Mouse (Mus musculus): ENCODE results near the gene Ttll5.

The Ttll5 gene

DNA sequence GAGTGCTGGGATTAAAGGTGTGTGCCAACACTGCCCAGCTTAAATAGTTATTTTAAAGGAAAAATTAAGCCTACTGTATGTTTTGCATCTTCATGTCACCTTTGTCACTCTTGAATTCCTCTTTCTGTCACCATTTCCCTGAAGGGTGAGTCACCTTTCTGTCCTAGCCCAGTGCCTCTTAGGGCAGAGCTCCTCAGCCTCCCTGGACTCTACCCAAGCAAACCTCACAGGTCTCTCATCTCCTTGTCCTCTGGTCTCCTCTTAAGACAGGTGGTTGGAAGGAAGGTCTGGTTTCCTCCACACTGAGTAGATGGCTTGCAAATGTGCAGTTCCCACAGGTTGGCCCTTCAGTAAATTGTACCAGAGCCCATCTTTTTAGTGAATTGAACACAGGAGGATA, 143.4 kb downstream of the Ttll5 start:
- DNase-seq (ENCODE audit: low read depth, low spot score) = no peak

DNA sequence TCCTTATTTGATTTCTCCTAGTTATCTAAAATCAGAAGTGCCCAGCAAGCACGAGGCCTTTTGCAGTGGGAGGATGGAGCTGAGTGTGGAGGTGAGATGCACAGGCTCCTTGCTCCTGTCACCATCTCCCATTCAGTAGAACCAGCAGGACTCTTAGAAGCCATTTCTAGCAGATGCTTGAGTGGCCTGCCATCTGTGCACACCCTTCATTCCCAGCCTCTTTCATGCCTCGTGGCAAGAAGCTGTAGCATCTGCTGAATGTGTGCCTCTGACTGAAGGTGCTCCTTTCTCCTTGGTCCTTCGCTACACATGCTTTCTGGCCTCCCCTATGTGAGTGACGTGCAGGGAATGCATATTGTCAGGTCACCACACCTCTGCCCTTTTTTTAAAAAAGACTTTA, 143.9 kb downstream of the Ttll5 start:
- DNase-seq (ENCODE audit: low read depth, low spot score) = no peak

DNA sequence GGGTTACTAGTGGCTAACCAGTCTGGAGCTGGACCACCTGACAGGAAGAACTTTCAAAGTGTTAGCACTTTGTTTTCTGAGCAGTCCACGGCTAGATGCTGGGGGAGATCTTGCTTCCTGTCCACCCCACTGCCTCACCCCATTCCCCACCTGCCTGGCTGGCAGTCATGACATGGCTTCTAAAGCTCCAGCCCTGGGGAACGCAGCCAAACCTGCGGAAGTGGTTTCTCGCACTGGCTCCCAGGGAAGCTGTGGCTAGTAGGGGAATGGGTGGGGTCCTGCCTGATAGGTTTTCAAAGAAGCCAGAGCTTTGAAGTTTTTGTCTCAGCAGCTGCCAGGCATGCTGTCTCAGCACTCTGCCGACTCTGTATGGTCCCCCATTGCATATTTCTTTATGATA, 145.1 kb downstream of the Ttll5 start:
- DNase-seq (ENCODE audit: low read depth, low spot score) = no peak

DNA sequence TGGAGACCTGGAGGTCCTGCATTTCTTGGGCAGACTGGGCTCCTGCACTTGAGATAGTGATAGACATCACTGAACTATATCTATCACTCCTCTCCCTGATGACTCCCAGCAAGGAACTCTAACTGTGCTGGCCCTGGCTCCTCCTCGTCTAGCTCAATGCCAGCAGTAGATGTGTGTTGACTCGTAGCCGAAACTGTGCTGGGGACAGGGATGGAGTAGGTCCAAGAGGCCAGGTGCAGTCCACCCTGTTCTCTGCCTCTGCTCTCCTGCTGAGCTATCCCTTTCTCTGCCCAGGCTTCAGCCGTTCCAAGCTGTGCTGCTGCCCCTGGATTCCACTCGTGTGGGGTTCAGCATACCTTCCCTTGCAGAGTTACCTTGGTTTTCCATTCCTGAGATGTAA, 145.7 kb downstream of the Ttll5 start:
- no peak for DNase-seq (ENCODE audit: low read depth, low spot score)

DNA sequence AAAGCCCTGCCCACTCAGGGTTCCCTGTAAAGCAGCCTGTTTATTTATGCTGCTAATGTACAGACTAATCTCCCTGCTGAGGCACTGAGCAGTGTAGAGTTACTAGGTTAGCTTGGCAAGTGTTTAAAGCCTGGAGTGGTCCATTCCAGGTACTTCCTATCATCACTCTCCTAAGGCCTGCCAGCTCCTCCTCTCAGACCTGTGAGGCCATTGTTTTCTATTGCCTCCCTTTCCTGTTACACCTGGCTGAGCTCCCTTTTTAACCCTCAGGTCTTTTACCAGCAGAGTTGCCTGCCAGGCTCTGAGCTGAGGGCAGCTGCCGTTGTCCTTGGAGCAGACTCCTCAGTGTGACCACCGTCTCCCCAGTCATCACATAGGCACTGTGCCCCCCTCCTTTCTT, 146.3 kb downstream of the Ttll5 start:
- DNase-seq (ENCODE audit: low read depth, low spot score) = no peak

DNA sequence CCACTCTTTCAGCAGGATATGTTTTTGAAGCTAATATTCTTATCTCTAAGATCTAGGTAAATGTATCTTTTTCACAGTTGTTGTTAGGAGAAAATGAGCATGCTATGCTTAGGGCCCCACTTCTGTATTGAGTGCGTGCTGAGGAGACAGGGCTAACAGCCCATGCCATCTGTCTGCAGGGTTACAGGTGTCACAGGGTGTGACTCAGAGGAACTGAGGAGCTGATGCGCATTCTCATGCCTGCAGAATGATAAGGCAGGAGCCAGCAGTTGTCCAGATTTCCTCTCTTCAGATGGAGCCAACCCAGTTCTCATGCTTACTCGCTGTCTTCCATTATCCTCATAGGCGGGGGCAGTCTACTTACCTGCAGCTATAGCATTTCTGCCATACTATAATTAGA, 147.2 kb downstream of the Ttll5 start:
- DNase-seq (ENCODE audit: low read depth, low spot score) = no peak

DNA sequence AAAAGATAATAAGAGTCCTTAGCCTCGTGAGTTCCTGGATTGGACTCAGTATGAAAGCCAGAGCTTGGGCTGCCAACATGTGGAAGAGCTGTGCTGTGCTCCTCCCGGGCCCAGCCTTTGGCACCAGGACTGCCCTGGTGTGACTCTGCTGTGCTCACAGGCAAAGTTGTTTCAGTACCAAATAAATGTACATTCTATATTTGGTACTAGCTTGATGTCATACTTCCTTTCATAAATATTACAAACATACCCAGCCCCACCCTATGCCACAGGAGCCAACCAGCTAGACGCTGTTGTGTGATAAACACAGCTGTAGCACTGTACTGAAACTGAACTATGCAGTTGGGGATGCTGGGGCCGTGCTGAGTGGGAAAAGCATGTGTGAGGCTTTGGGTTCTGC, 149.1 kb downstream of the Ttll5 start:
- no peak for DNase-seq (ENCODE audit: low read depth, low spot score)

DNA sequence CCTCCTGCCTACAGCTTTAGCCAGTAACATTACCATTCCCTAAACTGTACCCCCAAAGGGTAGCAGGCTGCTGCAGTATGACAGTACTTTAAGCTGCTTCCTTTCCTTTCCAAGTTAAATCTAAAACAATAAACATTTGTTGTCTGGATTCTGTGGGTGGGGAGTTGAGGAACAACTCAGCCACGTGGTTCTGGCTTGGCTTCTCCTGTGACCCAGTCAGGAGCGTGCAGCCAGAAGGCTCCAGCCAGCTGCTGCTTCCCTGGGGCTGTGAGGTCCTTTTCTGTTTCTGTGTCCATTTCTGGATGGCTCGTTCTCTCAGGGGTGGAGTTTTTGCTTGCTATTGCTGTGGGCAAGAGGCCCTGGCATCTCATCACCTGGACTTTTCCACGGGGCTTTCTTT, 149.6 kb downstream of the Ttll5 start:
- no peak for DNase-seq (ENCODE audit: low read depth, low spot score)

DNA sequence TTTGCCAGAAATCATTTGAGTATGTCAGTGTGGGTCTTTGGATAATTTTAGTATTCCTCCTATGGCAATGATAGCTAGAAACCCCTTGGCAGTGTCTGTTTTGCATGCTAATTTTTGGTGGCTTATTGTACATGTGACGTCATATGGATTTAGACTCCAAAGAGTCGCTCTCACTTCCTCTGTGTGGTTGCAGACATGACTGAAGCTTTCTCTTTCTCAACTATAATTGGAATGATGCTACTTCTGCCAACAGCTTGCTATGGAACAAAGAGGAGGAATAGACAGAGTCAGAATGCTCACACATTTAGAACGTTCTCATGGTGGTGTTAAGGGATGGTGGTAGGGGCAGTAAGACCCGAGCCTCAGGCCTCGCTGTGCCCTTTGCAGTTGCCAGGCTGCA, 155.5 kb downstream of the Ttll5 start:
- no peak for DNase-seq (ENCODE audit: low read depth, low spot score)

DNA sequence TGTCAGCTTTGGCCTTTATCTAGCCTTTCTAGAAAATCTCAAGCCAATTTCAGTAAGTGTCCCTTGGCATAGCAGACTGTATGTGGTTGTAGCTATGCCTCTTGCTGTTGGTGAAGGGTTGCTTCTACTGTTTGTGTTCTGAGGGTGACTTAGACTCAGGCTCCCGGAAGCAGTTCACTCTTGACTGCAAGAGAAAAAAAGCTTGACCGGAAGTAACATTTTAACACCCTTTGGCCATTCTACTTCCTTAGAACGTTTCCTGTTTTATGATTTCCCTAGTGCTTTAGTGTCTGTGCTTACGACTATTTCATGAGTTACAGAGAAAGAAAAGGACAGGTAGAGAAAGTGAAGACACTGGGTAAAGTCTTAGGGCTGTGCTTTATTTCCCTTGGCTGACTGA, 161.1 kb downstream of the Ttll5 start:
- DNase-seq (ENCODE audit: low read depth, low spot score) = no peak

DNA sequence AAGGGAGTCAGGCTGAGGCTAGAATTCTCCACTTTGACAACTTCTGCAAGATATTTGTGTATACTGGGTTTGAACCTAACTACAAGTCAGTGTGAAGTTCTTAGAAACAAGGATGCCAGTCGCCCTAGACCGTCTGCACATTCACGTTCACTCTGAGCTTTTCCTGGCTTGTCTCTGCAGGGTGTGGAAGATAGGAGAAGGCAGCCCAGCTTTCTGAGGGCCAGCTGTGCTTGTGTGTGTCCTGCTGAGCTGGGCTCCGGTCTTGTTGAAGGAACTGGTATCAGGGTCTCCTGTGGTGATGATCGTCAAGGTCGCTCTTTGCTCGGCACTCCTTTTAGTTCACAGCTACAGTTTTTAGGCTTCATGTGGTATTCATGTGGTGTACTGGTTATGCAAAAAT, 161.6 kb downstream of the Ttll5 start:
- no peak for DNase-seq (ENCODE audit: low read depth, low spot score)

DNA sequence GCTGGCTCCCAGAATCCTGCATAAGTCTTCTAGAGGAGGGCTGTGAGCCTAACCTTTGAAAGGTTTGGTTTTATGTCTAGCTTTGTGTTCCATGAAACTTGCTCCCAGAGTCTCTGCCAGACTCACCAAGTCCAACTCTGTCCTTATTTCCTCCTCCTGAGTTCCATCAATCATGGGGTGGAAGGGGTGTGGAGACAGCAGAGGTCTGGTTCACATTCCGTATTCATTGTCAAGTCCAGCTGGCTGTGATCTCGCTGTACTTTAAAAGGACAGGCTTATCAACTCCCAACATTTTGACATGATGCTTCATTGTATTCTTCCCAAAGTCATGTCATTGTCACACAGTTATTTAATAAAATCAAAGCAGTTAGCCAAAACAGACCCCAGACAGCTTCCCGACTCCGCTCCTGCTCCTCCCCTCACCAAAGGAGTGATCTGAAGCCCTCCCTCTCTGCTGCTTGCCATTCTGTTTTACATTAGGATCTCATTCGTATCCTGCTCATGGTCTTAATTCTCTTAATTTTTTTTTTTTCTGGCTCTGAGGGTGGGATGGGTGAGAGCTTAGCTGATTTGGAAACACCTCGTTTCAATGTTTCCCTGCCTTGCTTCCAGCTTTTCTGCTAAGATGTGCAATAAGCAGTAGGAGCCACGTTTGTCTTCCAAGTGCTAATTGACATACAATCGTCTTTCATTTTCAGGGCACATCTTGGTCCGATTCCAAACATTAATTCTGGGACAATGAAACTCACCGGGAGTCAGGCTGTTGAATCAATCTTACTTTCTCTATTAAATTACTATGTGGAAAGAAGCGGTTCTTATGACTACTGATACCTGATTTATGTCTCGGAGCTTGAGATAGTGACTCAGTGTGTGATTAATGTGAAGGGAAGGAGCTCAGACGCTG, 162.3 kb downstream of the Ttll5 start:
- no peak for DNase-seq (ENCODE audit: low read depth, low spot score)

DNA sequence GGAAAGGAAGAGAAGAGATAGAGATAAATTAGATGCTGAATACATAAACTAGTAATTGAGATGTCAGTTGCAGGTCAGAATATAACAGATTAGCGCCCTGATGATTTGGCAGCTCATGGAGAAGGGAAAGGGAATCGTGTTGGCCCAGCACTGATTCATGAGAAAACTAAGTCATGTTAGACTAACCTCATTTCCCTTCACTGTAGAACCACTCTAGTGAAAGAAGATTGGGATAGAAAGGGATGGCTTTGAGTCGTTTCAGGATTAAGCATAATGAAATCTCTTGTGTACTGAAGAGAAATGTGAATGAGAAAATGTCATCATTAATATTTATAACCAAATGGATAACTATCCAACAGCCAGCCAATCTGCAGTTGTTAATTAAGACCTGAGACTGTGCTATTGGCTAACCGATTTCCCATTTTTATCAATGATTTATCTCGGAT, 163.0 kb downstream of the Ttll5 start:
- no peak for DNase-seq (ENCODE audit: low read depth, low spot score)

DNA sequence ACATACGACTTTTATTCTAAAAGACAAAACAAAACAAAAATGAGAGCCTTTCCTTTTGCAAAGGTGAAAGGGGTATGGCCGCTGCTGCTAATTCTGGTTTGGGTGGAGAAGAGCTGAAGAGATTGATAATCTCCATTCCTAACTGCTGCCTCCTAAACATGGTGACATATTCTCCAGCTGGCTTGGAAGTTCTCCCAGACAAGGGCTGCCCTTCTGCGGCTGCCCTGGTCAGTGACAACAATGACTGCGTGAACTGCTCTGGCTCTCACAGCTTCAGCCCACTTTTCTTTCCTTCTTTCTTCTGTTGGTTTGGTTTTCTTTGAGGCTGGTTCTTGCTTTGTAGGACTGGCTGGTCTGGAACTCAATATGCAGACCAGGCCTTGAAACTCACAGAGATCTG, 163.7 kb downstream of the Ttll5 start:
- DNase-seq (ENCODE audit: low read depth, low spot score) = no peak

DNA sequence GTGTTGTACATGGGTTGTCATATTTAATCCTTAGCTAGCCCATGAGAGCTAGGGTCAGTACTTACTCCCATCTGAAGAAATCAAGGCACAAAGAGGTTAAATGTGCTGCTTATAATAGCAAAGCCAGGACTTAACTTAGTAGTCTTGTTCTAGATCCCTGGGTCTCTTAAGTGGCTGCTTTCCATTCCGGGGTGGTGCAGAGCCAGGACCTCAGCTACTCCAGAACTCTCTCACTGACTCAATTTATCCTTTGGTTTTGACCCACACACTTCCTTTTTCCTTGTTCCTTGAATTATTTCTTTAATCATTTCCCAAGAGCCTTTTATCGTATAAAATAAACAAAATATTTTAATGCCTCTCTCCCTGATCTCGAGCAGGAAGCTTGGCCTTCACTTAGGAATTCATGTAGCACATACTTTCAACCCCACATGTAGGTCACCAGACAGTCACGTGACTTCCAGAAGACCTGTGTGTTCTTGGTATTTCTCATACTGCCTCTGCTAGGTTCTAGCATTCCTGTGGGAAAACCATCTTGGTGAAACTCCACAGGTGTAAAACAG, 164.4 kb downstream of the Ttll5 start:
- DNase-seq (ENCODE audit: low read depth, low spot score) = no peak

DNA sequence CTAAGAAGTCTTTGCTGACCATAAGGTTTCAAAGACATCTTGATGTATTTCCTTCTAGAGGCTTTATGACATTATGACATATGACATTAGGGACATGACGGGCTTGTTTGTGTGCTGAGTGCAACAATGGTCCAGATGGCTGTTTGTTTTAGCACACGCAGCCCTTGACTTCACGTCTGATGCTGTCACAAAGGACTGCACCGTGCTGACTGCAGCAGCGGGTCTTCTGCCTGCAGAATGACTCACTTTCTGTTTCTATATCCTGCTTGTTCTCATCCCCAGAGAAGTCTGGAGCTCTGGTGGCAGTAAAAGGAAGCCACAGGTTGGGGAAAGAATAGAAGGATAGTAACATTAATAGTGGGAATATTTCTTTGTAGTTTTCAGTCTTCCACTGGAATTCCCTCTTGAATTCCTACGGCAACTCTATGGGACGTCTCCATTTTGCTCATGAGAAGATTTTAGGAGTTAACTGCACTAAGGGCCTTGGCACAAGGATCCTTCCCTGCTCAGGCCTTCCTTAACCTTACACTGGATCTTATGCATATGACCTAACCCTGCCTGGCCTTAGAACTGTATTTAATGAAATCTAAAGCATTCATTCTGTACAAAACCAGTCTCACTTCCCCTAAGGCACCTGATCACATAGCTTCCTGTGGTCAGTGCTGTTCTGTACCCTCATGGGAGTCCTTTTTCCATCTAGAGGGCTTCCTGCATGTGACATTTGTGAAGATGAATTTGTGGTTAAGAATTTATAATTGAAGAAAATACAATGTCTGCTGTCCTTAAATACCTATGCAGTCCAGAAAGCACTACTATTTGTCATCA, 167.8 kb downstream of the Ttll5 start:
- no peak for DNase-seq (ENCODE audit: low read depth, low spot score)

DNA sequence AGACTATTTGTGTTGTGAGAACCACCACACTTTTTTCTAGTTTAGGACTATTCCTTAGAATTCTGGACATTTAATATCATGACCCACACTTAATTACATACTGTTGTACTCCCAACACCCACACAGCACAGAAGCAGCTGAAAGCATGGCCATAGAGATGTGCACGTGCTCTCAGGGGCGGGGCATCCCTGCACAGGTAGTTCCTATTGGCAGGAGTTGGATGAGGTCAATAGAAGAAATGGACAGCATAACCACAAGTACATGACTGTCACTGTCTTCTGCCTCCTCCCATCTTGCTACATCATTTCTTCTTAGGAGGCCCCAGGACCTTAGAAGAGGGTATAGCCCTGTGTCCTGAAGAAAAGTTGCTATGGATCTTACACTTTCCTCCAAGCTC, 168.4 kb downstream of the Ttll5 start:
- no peak for DNase-seq (ENCODE audit: low read depth, low spot score)

DNA sequence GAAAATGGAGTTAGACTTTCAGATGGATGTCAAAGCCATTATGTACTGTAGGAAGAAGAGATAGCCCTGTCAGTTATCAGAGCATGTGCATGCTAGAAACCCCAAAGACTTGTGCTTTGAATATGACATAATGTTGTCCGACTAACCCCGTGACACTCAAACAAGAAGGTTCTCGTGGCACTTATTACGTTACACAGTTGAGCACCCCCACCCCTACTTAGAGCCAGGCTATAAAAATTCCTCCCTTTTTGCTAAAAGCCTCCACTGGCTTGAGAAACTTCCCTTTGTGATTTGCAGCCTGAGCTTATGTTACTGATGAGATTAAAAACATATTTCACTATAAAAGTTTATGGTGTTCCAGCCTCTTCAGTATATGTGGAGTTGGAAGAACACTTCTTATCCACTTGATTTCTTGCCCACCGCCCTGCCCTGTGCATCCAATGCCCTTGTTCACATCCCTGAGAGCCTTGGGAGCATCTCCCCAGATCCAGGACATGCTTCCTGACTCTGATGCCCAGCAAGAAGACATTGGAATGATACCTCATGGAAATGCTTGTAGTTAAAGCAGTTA, 169.4 kb downstream of the Ttll5 start:
- DNase-seq (ENCODE audit: low read depth, low spot score) = no peak

DNA sequence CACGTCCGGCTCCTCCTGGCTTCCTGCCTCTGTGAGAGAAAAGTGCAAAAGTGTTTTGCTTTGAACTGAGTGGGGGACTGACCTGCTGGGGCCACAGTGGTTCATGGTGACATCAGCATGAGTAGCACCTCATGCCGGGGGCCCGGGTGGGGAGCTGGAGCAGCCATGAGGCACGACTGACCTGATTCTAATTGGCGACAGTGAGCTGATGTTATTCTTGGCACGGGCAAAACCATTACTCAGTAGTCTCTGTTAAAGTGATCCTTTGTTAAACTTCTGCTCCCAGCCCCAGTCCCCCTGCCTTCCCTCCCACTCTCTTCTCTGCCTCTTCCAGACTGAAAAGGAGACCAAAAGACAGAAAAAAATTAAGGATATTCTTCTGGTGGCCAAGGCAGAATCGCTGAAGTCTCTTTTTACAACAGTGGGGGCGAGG, 176.2 kb downstream of the Ttll5 start:
- no peak for DNase-seq (ENCODE audit: low read depth, low spot score)

DNA sequence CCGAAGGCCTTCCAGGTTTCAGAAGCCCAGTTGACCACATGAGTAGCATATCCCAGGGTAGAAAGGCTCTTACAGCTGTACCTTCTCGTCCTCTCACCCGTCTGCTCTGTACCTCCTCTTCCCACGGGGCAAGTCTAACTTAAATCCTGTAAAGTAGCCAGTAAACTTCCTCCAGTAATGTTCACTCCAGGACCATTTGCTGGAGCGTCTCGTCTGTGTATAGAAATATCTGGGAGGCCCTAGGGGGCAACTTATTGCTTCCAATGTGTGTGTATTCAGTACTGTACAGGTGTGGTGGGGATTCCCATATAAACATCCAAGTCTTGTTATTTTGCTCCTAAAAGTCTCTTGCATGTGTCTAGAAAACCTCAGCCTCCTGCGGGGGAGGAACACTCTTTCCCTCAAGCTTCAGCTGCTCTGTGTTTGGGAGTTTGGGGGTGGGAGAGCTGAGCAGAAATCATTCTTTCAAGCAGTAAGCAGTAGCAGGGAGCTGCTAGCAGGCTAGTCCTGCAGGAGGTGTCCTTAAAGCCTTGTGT, 176.7 kb downstream of the Ttll5 start:
- no peak for DNase-seq (ENCODE audit: low read depth, low spot score)

DNA sequence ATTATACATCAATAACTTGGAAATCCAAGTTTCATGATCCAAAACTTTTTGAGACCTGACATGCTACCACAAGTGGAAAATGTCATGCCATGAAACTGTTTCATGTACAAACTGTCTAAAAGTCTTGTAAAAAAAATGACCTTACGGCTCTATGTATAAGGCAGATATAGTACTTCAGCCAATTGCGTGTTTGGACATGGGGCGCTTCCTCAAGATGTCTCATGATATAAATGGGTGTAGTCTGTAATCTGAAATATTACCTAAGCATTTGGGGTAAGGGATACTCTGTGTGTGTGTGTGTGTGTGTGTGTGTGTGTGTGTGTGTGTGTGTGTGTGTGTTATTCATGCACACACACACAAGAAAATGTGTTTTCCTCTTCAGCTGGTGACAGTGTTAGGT, 180.2 kb downstream of the Ttll5 start:
- no peak for DNase-seq (ENCODE audit: low read depth, low spot score)

DNA sequence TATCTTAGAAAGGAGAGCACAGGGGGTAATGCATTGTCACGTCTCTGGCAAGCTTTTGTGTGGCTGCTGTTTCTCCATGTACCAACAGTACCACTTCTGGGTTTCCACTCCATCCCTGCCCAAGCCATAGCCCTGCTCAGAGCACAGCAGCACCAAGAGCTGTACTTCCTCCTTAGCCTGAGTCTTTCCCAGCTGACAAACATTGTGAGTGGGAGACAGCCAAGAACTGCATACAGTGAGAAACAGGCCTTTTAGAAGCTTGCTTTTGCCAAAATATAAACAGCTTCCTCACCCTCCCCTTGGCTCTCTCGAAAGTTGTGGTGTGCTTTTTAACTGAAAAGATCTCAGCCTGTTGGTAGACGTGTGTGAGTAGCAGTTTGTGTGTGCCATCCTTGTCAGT, 182.9 kb downstream of the Ttll5 start:
- no peak for DNase-seq (ENCODE audit: low read depth, low spot score)
